Mouse (Mus musculus): ENCODE data around the gene Efcab14.
A peak's percentile ranks its signal among the peaks of the same experiment; 100 is the strongest.

Efcab14 gene

DNA sequence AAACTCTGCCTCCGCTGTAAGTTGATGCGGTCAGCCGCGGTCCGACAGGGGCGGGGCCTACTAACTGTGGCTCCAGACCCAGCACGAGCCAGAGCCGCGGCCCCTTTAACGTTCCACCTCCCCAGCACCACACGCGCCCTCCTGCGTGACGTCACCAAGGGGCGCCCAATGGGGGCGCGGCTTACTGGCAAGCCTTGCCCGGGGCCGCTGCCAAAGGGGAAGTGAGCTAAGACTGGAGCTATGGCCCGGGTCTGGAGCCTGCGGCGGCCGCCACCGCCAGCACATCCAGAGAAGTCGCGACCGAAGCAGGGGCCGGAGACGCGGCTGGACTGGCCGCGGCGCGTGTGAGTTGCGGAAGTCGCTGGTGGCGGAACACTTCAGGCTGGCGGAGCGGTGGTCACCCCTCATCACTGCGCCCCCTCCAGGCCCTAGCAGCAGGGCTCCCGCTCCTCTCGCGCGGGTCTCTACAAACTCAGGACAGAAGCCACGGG, at the start of gene Efcab14:
Gene Efcab14, plus strand, starts transcription at position 194 of the 491 bp plus-strand sequence.
- DNase-seq, result peak; percentile 97 to 98

- no peak for DNase-seq
Observed at GRCm38 (mm10) chr4:115701468-115701867, 36.1 kb upstream of the Efcab14 start.

DNA sequence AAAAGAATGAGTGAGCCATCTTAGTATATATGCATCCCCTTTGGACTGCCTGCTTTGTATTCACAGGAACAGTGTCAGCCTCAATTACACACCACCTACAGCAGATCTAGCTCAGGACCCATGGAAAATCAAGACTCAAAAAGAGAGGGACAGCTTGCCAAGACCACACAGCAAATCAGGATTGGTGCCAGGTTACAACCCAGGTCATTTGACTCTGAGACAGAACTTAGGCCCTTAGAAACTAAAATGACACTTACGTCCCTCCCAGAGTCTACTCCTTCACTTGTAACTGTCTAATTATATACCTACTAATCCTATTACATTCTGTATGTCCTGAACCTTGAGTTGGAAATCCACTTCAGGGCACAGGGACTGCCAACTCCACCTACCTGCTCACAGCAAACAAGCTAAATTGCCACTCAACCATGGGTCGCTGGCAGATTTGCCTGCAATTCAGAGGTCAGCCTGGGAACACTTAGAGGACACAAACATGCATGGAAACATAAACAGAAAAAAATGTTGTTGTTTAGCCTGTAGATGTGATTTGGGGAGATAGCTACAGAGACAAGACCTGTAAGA, 33.5 kb upstream of the Efcab14 start:
- DNase-seq, result peak in 1 of 2 experiments; percentile 35

GRCm38 (mm10) chr4:115708974-115709593, 28.5 kb upstream of the Efcab14 start:
- DNase-seq, result peak; percentile 81 to 85

GRCm38 (mm10) chr4:115709792-115710418, 27.6 kb upstream of the Efcab14 start:
- DNase-seq, result peak; percentile 91 to 98

DNA sequence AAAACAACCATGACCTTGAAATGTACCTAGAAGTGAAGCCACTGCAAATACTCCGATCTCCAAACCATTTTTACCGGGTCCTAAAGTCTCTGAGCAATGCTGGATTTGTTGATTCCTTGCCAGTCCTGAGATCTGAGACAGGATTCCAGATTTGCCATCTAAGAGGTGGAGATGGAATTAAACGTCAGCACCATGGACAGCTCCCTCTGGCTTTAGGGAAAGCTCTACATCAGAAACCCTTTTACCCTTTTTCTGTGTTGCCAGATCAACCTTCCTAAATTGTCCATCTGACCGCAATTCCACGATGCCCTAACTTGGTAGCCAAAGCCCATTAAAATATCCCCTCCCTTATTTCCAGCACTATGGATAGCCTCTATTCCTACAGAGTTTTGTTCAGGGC, 8.8 kb upstream of the Efcab14 start:
- DNase-seq, result peak in 1 of 2 experiments; percentile 54

DNA sequence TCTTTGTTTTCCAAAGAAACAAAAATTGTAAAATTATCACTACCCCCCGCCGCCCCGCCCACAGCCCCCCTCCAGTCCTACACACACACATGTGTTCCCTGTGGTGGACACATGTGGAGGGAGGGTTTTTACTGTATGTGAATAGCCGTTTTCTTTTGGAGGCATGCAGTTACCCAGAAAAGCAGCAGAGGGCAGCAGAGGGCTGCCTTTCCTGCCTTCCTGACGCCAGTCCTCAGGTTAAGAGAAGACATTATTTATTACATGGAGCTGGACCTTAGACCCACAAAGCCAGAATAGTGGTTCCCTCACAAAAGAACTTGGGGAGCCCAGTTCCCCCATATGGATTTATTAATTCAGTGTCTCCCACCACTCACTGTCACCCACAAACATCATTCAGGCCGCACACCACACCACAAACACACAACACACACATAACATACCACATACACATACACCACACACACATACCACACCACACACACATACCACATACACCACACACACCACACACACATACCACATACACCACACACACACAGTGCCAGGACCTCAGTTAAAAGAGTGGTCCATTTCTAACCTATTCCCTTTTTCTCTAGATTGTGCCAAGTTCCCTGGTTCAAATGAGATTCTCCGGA, 5.8 kb upstream of the Efcab14 start:
- peak; percentile 60 to 85 for DNase-seq

DNA sequence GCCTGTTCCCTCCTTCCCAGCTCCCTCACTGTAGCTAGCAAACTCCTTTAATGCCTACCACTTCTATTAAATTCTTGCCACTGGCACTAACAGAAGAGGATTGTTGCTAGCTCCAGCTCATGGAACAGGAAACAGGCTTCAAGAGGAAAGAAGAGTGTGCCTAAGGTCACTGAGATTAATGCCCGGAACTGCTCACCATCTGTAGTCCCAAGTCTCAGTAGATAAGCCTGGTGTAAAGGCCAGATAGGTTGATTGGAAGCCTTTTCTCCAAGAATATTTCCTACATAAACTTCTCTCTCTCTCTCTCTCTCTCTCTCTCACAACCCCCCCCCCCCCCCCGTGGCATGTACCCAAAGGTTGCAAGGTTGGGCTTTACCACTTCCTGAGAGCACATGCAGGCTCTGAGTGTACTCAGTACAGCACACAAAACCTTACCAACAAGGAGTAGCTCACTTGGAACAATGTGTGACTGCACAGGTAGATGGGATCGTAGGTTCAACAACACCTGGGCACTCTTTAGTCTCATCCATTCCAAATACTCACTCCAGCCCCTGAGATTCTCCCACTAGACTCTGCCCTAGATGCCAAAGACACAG, 5.2 kb upstream of the Efcab14 start:
- DNase-seq, result no peak

- DNase-seq, result no peak
Observed at GRCm38 (mm10) chr4:115733746-115734145, 3.8 kb upstream of the Efcab14 start.

DNA sequence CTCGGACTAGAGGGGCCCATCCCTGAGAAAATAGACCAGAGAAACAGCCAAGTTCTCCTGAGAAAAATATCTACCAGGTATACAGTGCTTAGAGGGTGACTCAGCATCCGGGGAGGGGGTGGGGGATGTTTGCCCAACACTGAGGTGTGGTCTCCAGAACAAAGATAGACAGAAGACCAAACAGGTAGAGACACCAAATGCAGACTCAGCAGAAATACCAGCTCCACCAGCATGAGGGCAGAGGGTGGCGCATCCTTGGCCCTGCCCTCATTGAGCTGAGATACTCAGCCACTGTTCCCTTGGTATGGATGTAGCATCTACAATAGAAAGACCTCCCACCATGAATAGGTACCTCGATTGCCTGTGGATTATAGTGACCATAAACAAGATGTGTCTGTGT, 2.7 kb upstream of the Efcab14 start:
- no peak for DNase-seq

GRCm38 (mm10) chr4:115738481-115738985, 989 bp downstream of the Efcab14 start:
- no peak for DNase-seq

DNA sequence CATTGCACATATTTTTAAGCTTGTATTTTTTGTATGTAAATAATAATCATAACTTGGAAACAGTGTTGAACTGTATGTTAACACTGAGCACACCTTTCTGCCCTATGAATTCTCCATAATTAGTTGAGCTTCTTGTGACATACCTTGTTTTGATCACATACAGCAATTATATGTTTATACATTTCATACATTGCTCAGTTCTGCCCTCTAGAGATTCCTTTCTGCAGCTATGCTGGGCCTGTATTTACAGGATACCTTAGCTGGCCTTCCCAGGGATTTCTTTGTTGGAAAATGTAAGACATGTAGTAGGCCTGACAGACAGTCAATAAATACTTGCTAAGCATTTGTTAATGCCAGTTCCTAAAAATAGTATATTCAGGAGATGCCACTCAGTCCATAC, 5.1 kb downstream of the Efcab14 start:
- DNase-seq, result no peak

- DNase-seq, result no peak
Observed at GRCm38 (mm10) chr4:115743096-115743495, 5.6 kb downstream of the Efcab14 start.

DNA sequence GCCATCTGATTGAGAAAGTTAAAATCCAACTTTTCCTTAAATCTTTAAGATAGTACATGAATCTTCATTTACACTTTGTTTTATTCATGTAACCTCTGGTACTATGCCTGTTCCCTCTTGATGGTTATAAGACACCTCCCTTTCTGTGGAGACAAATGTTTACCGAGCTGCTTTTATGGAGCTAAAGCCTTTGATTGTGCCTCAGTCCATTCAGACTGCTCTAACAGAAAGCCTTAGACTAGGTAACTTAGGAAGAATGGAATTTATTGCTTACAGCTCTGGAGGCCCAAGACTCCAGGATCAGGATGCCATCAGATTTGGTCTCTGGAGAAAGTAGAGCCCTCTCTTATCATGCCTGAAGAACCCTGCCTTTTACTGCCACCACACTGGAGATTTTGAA, 10.6 kb downstream of the Efcab14 start:
- no peak for DNase-seq

DNA sequence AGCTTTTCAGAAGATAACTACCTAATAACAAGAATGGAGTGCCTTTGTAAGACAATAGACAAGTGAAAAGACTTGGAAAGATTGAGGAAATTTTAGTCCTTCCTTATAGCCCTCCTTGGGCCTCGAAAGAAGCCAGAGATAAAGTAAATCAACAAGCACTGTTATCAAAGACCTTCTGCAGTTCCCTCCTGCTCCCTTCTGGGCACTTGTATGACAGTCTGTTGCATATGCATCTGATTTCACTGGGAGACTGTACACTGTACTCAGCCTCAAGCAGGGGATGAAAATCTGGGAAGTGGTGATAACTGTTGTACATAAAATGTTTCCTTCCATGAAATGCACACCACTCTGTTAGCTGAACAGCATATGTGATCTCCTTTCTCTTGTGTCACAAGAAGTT, 11.8 kb downstream of the Efcab14 start:
- no peak for DNase-seq

GRCm38 (mm10) chr4:115754101-115754500, 16.6 kb downstream of the Efcab14 start:
- no peak for DNase-seq

- DNase-seq, result no peak
Observed at GRCm38 (mm10) chr4:115754851-115755250, 17.3 kb downstream of the Efcab14 start.

GRCm38 (mm10) chr4:115761206-115761605, 23.7 kb downstream of the Efcab14 start:
- DNase-seq, result peak; percentile 29 to 52

GRCm38 (mm10) chr4:115764581-115764980, 27.0 kb downstream of the Efcab14 start:
- no peak for DNase-seq

GRCm38 (mm10) chr4:115767647-115768467, 30.3 kb downstream of the Efcab14 start:
- DNase-seq, result no peak

DNA sequence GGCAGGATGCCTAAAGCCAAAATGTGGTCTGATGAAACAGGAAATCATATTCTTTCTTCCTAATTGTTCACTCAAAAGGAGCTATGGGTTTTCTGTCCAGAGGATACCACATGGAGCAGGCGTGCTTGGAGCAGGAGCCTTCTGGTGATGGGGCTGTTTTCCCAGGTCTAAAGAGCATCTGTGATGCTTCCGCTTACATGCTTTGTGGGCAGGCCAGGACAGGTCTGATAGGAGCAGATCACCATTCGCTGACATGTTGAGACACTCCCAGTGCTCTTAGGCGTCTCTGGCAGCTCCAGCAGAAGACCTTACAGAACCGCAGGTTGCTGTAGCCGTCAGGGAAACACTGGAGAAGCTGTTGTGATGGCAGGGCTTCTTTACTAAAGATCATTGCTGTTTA, 37.5 kb downstream of the Efcab14 start:
- DNase-seq, result no peak

- DNase-seq, result no peak
Observed at GRCm38 (mm10) chr4:115777627-115778026, 40.1 kb downstream of the Efcab14 start.
